Mouse (Mus musculus) intestine, embryonic 14.5 days (tissue): ENCODE measurements around the gene Ergic3. TPM values are rescaled to one million over a fixed set of nuclear protein-coding genes. Genes with fewer than 3 reads are reported as not detected.

Experiments
- ATAC-seq: fragments of 200-750 bp; cut with Nextera tagmentation; replicated peaks from 2 replicates; pipeline ENCODE4 v1.8.0; 2017; ENCODE audit warnings: low read depth, moderate number of reproducible peaks, moderate TSS enrichment, moderate library complexity; ENCODE audit not compliant: low FRiP score, low TSS enrichment
- DNase-seq: peaks from one replicate; pipeline ENCODE4 v3.0.0-alpha.2; 2018; ENCODE audit warnings: low spot score
- H3K27ac ChIP-seq: fragments of 300-500 bp; sonication (generic); 2 replicates; pipeline ENCODE4 v1.5.1; 2014; ENCODE audit warnings: low read depth, mild to moderate bottlenecking, control low read depth
- H3K27me3 ChIP-seq: fragments of 300-500 bp; sonication (generic); replicated peaks from 2 replicates; pipeline ENCODE4 v1.6.1; 2014; ENCODE audit warnings: low read length, control low read depth; ENCODE audit not compliant: control insufficient read depth, insufficient read depth
- H3K36me3 ChIP-seq: fragments of 300-500 bp; sonication (generic); 2 replicates; pipeline ENCODE4 v1.6.1; 2014; ENCODE audit warnings: low read length, control low read depth; ENCODE audit not compliant: control insufficient read depth, insufficient read depth
- H3K4me1 ChIP-seq: fragments of 300-500 bp; sonication (generic); replicated peaks from 2 replicates; pipeline ENCODE4 v1.6.1; 2014; ENCODE audit warnings: low read length, control low read depth, mixed read lengths; ENCODE audit not compliant: control insufficient read depth, insufficient read depth
- H3K4me2 ChIP-seq: fragments of 300-500 bp; sonication (generic); 2 replicates; pipeline ENCODE4 v1.6.1; 2014; ENCODE audit warnings: low read length
- H3K4me3 ChIP-seq: fragments of 300-500 bp; sonication (generic); 2 replicates; pipeline ENCODE4 v1.5.1; 2014; ENCODE audit warnings: low read depth, low read length, control low read depth, mixed read lengths
- H3K9ac ChIP-seq: fragments of 300-500 bp; sonication (generic); 2 replicates; pipeline ENCODE4 v1.6.1; 2014; ENCODE audit warnings: mild to moderate bottlenecking, low read length
- H3K9me3 ChIP-seq: fragments of 300-500 bp; sonication (generic); 2 replicates; pipeline ENCODE4 v1.6.1; 2016; ENCODE audit warnings: low read length, control low read depth; ENCODE audit not compliant: control insufficient read depth
- WGBS: fragments of 180-500 bp; shearing (Covaris S2); extraction: QIAGEN DNeasy Blood & Tissue Kit; methylation state at CpG from one replicate; pipeline ENCODE4 v1.1.7; 2014; 5-methylcytosine and 5-hydroxymethylcytosine counted together
- polyA plus RNA-seq: library from polyadenylated mRNA; unstranded; fragments of >200 nt; fragmentation: Nextera tagmentation; extraction: Ambion mirVana; gene quantifications from 2 replicates; pipeline ENCODE4 v1.2.1, GENCODE M21; 2014

Gene Ergic3
- polyA plus RNA-seq, 1 experiment from 2014 or later = 232 TPM

DNA sequence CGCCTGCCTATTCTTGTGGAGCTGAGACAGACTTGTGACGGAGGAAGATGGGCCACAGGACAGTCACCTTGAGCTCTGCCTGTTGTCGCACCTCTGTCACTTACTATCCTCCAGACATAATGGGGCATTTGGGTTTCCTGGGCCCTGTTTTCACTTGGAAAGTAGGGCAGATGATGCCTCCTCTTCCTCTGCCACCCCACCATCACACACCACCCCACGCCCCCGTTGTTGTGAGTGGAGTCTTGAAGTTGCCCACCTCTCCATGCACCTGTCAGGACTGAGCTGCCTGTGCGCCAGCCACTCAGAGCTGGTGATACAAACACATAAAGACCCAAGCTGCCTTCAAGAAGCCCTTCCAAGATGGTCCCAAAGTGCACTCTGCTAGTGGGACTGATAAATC is 20.7 kb upstream of the Ergic3 start:
- 94% methylated on average over 6 of the region's 6 CpGs for WGBS

DNA sequence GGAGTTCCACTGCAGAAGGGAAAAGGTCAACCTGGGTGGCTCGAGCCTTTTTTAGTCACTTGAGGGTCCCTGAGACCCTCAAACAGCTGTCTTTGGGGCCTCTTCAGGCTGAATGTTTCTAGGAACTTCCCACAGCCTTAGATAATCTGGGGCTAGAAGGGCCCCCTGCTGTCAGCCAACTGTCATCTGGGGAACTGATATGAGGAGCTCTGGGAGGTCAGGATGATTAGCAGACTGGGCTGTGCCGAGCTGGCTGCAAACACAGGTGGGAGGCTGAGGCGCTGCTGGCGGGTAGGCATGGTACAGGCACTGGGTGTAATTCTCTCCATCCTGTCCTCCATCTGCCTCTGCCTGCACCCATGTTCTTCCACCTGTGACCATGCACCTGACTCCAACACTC is 18.8 kb upstream of the Ergic3 start:
- no peak overlapping the region for H3K4me3 ChIP-seq

More for the DNA sequence above, 20.7 kb upstream of the Ergic3 start:
- H3K27ac ChIP-seq = no peak overlapping the region
- ATAC-seq (no peak), DNase-seq (no peak)
- H3K4me2 ChIP-seq = no peak overlapping the region
- H3K27me3 ChIP-seq = no peaks in the 10 kb centered on the region
- H3K36me3 ChIP-seq = peaks cover 99% of the 10 kb centered on the region
- H3K9ac ChIP-seq = no peak overlapping the region
- no peak overlapping the region for H3K4me3 ChIP-seq
- H3K4me1 ChIP-seq = no peaks in the 10 kb centered on the region
- H3K9me3 ChIP-seq = no peaks in the 10 kb centered on the region

DNA sequence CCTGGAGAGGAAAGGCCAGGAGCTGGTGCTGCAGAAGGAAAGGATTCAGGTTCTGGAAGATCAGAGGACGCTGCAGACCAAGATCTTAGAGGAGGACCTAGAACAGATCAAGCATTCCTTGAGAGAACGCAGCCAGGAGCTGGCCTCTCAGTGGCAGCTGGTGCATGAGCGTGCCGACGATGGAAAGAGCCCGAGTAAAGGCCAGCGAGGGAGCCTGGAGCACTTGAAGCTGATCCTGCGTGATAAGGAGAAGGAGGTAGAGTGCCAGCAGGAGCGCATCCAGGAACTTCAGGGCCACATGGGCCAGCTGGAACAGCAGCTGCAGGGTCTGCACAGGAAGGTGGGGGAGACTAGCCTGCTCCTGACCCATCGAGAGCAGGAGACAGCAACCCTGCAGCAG is 16.7 kb upstream of the Ergic3 start:
- H3K9ac ChIP-seq = no peak overlapping the region
- H3K4me2 ChIP-seq = no peak overlapping the region
- no peak for ATAC-seq

More for the DNA sequence above, 18.8 kb upstream of the Ergic3 start:
- no peak overlapping the region for H3K27ac ChIP-seq
- H3K4me1 ChIP-seq = no peaks in the 10 kb centered on the region
- no peak overlapping the region for H3K4me2 ChIP-seq
- 63% methylated on average over 4 of the region's 4 CpGs for WGBS
- H3K36me3 ChIP-seq = peaks cover 98% of the 10 kb centered on the region
- H3K27me3 ChIP-seq = no peaks in the 10 kb centered on the region
- no peaks in the 10 kb centered on the region for H3K9me3 ChIP-seq
- no peak overlapping the region for H3K9ac ChIP-seq
- ATAC-seq (no peak), DNase-seq (no peak)

DNA sequence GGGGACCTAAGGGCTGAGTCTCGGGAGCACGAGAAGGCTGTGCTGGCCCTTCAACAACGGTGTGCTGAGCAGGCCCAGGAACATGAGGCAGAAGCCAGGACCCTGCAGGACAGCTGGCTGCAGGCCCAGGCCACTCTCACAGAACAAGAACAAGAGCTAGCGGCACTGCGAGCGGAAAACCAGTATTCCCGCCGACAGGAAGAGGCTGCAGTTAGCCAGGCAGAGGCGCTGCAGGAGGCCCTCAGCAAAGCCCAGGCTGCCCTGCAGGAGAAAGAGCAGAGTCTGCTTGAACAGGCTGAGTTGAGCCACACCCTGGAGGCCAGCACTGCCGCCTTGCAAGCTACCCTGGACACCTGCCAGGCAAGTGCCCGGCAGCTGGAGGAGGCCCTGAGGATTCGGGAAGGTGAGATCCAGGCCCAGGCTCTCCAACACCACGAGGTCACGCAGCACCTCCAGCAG is 16.0 kb upstream of the Ergic3 start:
- Histone ChIP-seq H3K9me3 (no peaks in the 10 kb centered on the region), H3K9ac (no peak overlapping the region), H3K4me3 (no peak overlapping the region), H3K4me1 (no peaks in the 10 kb centered on the region), H3K27me3 (no peaks in the 10 kb centered on the region), H3K36me3 (peaks cover 98% of the 10 kb centered on the region), H3K4me2 (no peak overlapping the region), H3K27ac (no peak overlapping the region)
- WGBS = 91% methylated on average over 14 of the region's 14 CpGs
- ATAC-seq (no peak), DNase-seq (no peak)

More for the DNA sequence above, 16.7 kb upstream of the Ergic3 start:
- H3K36me3 ChIP-seq = peaks cover 98% of the 10 kb centered on the region
- H3K9me3 ChIP-seq = no peaks in the 10 kb centered on the region
- no peaks in the 10 kb centered on the region for H3K4me1 ChIP-seq
- 91% methylated on average over 10 of the region's 10 CpGs for WGBS
- H3K27me3 ChIP-seq = no peaks in the 10 kb centered on the region
- no peak overlapping the region for H3K4me3 ChIP-seq
- no peak overlapping the region for H3K27ac ChIP-seq
- DNase-seq = no peak

DNA sequence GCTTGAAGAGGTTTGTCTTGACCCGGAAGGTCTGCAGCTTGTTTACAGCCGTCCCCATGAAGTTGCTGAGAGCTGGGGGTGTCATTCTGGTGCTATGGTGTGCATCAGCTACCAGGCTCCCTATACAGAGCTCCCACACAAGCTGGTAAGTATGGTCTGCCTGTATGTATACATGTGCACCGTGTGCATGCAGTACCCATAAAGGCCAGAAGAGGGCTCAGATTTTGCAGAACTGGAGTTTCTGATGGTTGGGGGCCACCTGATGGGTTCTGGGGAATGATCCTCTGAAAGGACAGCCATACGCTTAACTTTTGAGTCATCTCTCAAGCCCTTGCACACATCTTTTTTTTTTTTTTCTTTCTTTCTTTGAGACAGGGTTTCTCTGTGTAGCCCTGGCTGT is 2.5 kb upstream of the Ergic3 start:
- Histone ChIP-seq H3K4me1 (peaks cover 6% of the 10 kb centered on the region), H3K27me3 (no peaks in the 10 kb centered on the region), H3K4me3 (no peak overlapping the region), H3K9ac (no peak overlapping the region), H3K36me3 (peaks cover 24% of the 10 kb centered on the region), H3K4me2 (no peak overlapping the region), H3K9me3 (0 out of 2 replicates have a peak, but pooled peaks cover 3% of the 10 kb centered on the region), H3K27ac (no peak overlapping the region)
- no peak for DNase-seq
- 93% methylated on average over 4 of the region's 4 CpGs for WGBS
- ATAC-seq = no peak

DNA sequence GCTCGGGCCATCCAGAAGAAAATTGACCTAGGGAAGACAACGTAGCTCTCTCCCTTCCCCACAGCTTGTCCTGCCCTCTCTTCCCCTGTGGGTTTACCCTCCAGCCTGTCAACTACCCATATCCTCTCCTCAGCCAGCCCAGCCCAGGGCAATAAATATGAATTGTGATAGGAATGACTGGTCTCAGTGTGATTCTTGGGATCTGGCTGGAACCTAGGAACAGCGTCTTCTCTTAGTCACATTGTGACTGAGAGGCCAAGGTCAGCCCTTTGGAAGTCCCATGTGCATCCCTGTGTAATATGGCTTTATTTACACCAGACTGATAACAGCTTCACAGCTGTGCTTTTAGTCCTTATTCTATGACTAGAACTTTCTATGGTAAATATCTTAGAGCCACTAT is 10.3 kb downstream of the Ergic3 start:
- H3K27me3 ChIP-seq = no peaks in the 10 kb centered on the region

DNA sequence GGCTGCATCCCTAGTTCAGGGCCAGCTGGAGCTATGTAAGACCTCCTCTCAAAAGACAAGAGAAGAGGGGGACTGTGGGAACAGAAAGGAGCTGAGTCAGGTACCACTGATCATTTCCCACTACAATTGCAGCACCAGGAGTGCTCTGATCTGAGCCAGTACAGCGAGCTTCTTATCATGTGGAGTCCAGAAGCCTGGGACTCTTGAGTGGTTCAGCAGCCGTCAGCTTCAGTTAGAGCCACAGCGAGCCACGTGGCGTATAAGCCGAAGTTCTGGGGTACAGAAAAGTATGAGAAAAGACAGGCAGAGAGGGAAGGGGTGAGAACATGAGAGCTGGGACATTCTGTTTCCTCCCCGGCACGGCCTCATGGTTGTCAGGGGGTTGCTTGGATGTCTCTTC is 13.4 kb downstream of the Ergic3 start:
- Histone ChIP-seq H3K9me3 (no peaks in the 10 kb centered on the region), H3K27ac (no peak overlapping the region), H3K4me2 (no peak overlapping the region), H3K4me1 (no peaks in the 10 kb centered on the region), H3K36me3 (peaks cover 30% of the 10 kb centered on the region), H3K9ac (no peak overlapping the region), H3K27me3 (no peaks in the 10 kb centered on the region), H3K4me3 (no peak overlapping the region)
- 91% methylated on average over 8 of the region's 8 CpGs for WGBS
- DNase-seq (no peak), ATAC-seq (no peak)

More for the DNA sequence above, 10.3 kb downstream of the Ergic3 start:
- H3K9ac ChIP-seq = no peak overlapping the region
- no peak overlapping the region for H3K4me3 ChIP-seq
- no peaks in the 10 kb centered on the region for H3K4me1 ChIP-seq
- no peak for ATAC-seq
- DNase-seq = no peak
- 81% methylated on average over 3 of the region's 3 CpGs for WGBS
- peaks cover 61% of the 10 kb centered on the region for H3K36me3 ChIP-seq
- H3K4me2 ChIP-seq = no peak overlapping the region
- no peak overlapping the region for H3K27ac ChIP-seq
- no peaks in the 10 kb centered on the region for H3K9me3 ChIP-seq

DNA sequence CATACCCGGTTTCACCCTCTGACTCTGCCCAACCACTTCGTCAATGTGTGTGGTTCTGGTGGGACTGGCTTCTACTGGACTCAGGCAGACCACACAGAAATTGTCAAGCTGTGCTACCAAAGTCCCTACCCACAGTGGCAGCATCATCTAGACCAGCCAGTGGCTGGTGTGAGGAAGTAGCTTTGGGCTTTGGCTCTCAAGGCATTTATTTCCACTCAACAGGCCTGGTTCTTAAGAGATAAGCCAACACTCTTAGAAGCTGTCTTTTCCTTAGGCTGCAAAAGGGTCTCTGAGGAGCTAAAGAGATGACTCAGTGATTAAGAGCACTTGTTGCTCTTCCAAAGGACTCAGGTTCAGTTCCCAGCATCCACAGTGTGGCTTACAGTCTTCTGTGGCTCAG is 13.9 kb downstream of the Ergic3 start:
- Histone ChIP-seq H3K4me1 (no peaks in the 10 kb centered on the region), H3K27ac (no peak overlapping the region), H3K9me3 (no peaks in the 10 kb centered on the region), H3K4me2 (no peak overlapping the region), H3K9ac (no peak overlapping the region), H3K4me3 (no peak overlapping the region), H3K36me3 (peaks cover 24% of the 10 kb centered on the region), H3K27me3 (no peaks in the 10 kb centered on the region)
- 81% methylated on average over 2 of the region's 2 CpGs for WGBS
- ATAC-seq (no peak), DNase-seq (no peak)

DNA sequence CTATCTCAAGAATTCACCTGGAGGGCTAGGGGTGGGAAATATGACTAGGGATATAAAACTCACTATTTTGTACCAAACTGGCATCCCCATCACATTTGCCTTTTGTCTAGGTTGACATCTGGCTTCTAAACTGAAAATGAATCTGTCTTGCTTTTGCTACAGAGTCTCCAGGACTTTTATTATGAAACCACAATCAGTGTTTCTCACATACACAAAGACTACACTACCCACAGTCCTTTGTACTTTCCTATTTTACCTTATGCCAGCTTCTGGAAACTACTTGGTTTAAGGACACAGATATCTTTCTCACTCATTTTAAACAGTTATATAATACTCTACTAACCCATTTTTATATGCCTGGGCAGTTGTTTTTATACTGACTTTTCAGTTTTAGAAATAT is 17.6 kb downstream of the Ergic3 start:
- Histone ChIP-seq H3K36me3 (no peaks in the 10 kb centered on the region), H3K4me2 (no peak overlapping the region), H3K4me3 (no peak overlapping the region), H3K9me3 (no peaks in the 10 kb centered on the region), H3K27ac (no peak overlapping the region), H3K9ac (no peak overlapping the region), H3K4me1 (no peaks in the 10 kb centered on the region), H3K27me3 (no peaks in the 10 kb centered on the region)
- DNase-seq (no peak), ATAC-seq (no peak)
